Mouse (Mus musculus) small intestine, adult 2 months (tissue): Measurements from ENCODE around the gene Olfr544.

Experiments
- CTCF ChIP-seq: fragments of 200-500 bp; IDR thresholded peaks from 2 replicates; pipeline ENCODE4 v1.5.1; 2012; ENCODE audit warnings: low read depth, mild to moderate bottlenecking, control low read depth, inconsistent platforms, low read length, moderate library complexity, mixed read lengths; ENCODE audit not compliant: insufficient replicate concordance, insufficient read length; ENCODE audit errors: extremely low read depth
- POLR2A ChIP-seq: fragments of 200-500 bp; IDR thresholded peaks from 2 replicates; pipeline ENCODE4 v1.6.1; 2012; ENCODE audit warnings: low read depth, mild to moderate bottlenecking, control low read depth, inconsistent platforms, low read length, moderate library complexity

- TF ChIP-seq POLR2A = no peak
- TF ChIP-seq CTCF = no peak
Observed at GRCm38 (mm10) chr7:102467566-102467965, 20.5 kb downstream of the Olfr544 start.
